Mouse (Mus musculus) heart, postnatal 4 days (tissue): Measurements from ENCODE around the gene Slc23a2. TPM values are rescaled to one million over a fixed set of nuclear protein-coding genes. Genes with fewer than 3 reads are reported as not detected.

Source experiments
- DNase-seq: peaks from one replicate; pipeline ENCODE4 v3.0.0; 2021
- total RNA-seq, 2 experiments: library from RNA; stranded (reverse); gene quantifications; 2 replicates each; pipeline ENCODE4 v1.2.3; 2021

Slc23a2 gene
- total RNA-seq, 2 experiments from 2014 or later = 20.3 to 22.8 TPM

DNA sequence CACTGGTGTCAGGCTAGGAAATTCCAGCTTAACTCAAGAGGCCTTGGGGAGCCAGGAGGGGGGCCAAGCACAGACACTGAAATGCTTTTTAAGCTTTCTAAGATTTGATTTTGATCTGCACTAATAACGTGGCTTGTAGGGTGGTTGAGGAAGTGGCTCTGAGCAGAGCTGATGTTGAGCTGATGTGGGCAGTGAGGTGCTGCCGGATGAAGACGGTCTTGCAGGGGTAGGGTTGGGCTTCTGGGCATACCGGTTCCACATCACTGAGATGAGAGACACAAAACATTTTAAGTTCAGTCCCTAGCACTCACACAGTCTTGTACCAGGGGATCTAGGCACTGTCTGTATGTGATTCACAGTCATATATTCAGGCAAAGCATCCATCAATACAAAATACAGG lies 46.5 kb downstream of the Slc23a2 start:
- no peak for DNase-seq

DNA sequence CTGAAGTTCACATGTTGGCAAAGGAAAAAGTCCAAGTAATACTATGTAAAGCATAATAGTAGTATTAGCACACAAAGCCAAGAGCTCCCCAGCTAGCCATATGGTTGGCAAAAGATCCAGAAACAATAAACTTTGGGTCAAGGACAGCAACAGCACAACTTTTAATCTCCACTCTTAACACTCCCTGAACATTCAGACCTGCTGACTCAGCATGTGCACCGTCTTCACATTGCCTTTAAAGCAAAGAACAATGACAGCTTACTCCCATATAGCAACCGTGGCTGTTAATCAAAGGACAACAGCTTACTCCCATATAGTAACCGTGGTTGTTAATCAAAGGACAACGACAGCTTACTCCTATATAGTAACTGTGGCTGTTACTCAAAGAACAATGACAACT lies 48.3 kb downstream of the Slc23a2 start:
- DNase-seq = no peak

DNA sequence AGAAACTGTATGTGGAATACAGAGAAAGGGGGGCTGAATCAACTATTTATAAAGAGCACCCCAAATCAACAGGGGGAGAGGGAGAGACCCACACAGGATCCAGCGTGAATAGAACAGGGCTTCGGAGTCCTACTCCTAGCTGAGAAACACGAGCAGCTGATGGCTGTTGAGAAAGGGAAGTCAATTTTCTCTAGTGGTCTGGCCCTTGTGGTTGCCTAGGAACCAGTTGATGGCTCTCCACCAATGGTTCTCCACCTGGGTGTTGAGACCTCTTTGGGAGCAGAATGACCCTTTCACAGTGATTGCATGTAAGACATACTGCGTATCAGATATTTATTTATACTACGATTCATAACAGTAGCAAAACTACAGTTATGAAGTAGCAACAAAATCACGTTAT lies 49.1 kb downstream of the Slc23a2 start:
- no peak for DNase-seq

DNA sequence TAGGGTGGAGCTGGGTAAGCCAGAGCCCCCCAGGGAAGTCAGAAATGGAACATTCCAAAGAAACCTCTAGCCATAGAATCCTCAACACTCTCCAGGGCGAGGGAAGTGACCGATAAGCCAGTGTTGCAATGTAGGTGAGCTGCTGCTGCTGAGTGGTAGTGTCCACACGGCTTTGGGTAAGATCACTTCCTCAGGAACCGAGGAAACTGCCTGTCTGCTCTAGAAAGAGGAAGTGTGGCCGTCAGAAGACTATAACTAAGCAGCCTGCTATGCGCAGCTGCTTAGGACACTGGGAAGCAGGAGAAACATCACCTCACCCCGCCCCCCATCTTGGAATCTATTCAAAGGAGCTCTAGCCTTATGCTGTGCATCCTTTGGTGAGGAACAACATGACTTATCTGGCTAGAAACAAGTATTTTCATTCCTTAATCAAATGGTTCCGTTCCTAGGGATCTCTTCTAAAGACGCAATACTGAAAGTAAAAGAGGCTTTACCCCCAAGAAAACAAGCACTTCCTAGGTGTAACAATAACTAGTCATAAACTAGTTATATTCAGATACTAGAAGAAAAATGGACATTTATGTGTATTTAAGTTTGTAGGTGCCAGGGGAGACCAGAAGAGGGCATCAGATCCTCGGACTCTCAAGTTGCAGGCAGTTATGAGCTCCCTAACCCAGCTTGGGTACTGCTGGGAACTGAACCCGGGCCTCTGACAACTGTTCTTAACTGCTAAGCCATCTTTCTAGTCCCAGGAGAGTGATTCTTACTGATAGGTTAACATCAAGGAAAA lies 50.3 kb downstream of the Slc23a2 start:
- DNase-seq = peak; percentile 45

DNA sequence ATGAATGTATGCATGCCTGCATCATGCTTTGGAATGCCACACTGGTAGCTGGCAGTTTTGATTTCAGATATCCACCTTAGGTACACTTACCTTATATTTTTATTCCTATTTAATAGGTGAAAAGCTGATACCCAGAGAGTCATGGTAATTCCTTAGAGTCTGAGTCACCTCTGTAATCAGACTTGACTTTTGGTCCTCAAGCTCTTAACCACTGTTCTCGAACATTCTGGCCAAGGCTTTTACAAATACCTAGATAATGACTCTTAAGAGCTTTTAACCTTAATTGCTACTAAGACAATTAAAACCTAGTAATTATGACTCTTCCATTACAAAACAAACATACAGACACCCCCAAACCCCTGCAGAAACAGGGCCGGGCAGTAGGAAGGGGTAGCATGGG lies 51.2 kb downstream of the Slc23a2 start:
- DNase-seq = no peak

DNA sequence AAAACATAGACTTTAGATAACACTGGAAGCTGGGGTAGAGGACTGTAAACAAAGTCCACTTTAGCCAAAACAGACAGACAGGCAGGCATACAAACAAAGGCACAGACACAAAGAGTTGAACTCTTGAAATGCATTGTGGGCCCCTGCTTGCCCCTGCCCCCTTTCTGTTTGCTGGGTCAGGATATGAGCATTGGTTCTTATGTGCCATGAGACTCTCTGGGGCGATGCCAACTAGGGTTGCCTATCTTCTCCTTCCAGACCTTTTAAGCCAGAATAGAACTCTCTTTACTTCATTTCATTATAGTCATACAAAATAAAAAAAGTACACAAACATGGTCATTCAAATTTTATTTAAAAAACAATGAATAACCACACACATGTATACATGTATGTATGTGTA lies 51.6 kb downstream of the Slc23a2 start:
- DNase-seq = no peak

DNA sequence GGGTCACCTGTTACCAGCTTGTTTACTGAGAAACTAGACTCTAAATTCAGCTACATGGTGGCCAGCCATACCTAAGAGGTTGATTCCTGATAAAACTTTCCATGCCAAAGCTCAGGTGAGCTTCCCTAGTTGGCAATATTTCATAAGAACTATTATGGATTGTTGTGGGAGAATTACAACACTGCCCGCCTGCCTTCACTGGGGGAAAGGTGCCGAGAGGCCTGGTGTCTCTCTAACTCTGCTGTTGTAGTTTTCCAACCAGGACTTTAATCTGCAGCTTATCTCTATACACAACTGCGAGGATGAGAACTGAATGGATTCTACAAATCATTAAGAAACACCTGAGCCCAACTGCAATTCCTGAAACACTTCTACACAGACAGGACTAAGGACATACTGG lies 52.2 kb downstream of the Slc23a2 start:
- DNase-seq = no peak

DNA sequence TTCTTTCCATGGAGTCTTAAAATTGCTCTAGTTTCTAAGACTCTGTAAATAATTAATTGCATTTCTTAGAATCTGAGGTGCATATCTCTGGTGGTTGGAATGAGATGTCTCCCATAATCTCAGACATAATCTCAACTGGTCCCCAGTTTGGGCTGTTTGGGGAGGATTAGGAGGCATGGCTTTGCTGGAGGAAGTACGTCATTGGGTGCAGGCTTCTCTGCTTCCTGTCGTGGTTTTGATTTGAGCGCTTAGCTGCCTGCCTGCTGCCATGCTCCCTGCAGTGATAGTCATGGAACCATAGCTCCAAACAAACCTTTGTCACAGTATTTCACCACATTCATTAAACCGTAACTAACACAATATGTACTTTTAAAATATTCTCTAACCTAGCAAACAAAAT lies 53.2 kb downstream of the Slc23a2 start:
- no peak for DNase-seq

DNA sequence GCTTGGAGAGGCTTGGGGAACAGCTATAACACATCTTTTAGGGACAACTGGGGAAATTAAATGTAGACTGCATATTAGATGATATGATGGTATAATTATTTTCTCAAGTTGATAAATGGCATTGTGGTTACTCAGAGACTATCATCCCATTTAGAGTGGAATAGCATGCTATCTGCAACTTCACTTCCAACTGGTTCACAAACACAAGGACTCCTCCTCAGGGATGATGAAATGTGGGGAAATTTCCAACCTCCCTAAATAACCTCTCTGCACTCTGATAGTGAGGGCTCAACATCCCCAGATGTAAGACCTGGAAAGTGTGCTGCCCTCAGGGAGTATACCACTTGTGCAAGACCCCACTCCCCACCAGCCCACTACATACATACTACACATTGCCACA lies 60.1 kb downstream of the Slc23a2 start:
- no peak for DNase-seq

DNA sequence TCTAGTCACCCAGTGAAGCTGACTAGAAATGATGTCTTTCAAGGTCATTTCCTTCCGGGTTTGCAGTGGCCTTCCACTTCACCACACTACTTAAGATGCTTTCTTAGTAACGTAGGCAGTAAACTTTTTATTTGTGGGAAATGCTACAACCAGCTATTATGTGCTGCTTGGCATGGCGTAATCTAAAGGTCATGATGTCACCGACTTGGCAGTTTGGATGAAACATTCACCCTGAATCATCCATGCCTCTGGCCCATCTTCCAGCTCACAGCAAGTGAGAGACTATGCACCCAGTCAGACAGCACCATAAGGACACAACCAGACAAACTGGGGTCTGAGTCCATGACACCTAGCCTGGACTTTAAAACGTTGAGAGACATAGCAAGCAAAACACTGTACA lies 60.5 kb downstream of the Slc23a2 start:
- no peak for DNase-seq

DNA sequence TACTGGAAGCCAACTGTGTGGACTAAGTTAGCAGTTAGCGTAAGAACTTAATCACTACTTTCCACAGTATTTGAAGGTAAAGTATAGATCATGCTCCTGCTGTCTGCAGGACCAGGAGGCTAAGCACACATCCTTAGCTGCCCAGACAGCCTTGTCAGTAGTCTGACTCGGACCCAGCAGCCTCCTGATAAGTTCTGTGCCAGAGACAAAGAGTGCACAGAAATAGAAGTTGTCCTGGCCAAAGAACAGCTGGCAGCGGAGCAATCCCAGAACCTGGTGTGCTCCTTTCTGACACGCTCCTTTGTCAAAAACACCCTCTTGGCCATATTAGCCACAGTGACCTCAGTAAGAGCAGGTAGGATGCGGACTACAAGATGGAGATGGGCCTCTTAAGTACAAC lies 65.8 kb downstream of the Slc23a2 start:
- DNase-seq = peak; percentile 55

DNA sequence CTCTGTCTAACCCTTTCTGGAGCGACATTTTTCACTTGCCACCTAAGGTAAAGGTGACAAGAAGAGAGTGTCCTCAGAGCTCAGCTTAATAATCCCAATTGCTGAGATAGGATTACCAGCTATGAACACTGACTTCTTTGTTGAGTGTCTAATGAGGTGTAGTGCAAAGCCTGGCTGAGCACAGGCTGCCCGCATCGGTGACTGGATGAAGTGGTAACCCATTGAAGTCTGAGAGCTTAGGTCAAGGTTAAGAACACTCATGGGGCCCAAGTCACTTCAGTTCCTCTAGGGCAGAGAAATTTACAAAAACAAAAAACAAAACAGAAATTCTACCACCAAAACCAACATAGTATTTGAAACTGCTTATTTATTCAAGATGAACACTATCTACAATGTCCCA lies 71.9 kb downstream of the Slc23a2 start:
- DNase-seq = no peak

DNA sequence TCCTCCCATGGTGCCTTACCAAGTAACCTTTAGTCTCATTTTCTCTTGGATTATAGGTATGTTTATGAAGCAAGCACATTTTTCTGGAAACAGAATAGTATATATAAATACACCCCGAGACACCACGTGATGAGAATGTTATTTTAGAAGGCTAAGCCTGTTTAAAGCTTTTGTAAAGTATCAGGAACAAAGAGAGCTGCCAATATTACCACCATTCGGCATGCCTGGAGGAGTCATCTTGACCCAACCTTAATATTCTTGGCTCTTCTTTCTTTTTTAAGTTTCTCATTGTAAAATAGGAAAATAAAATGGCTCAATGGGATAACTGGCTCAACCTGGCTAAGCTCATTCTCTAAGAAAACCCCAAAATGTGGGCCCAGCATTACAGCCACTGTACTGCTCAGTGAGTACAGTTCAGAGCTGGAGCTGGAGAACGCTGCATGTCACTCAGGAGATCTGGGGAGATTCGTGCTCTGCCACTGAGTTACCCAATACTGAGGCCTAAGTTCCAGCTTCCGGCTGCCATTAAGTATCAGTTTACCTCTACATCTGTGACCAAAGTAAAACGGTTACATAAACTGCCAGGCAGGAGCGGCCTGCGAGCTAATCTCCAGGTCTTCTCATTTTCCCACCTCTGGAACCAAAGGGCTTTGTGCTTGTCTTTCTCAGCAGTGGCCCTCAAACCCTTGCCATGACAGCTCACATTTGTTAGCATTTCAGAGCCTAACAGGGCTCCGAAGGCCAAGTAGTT lies 74.7 kb downstream of the Slc23a2 start:
- no peak for DNase-seq

DNA sequence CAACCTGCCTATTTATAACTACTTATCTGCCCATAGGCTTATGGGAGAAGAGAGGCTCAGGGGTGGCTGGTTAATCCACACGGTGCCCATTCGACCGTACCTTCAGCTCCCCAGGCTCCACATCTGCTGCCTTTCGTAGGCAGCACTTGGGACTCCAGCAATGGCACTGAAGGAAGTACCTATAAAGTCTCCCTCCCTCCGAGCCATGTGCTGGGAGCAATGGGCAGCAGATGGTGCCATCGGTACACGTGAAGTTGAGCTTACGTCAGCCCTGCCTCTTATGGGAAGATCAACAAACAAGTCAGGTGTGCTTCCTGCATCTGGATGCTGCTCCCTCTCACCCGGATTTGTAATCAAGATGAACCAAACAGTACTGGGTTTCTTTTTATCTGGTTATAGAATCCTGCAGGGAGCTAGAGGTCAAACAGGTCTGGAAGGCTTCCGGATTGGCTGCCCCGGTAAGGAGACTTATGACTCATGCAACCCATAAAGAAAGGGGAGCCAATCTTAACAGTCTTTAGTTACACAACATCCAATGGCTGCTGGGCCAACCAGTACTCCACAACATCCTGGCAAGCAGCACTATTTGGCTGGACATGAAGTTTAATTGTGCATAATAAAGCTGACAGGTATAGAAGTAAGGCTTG lies 80.6 kb downstream of the Slc23a2 start:
- DNase-seq = peak; percentile 22

DNA sequence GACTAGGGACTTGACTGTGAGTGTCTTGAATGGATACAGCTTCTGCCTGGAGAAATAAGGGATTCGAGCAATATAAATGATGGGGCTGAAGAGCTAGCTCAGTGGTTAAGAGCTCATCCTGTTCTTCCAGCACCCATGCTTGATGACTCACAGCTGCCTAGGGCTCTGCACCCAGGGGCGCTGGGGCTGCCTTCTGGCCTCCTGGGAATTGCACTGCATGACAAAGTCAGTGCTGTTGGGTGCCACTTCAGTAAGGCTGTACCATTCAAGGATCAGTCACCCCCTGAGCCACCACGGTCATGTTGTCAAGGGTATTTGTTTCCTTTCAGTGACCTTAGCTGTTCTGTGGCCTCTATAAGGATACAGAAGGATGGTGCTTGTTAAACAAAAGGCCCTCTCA lies 81.1 kb downstream of the Slc23a2 start:
- DNase-seq = no peak

DNA sequence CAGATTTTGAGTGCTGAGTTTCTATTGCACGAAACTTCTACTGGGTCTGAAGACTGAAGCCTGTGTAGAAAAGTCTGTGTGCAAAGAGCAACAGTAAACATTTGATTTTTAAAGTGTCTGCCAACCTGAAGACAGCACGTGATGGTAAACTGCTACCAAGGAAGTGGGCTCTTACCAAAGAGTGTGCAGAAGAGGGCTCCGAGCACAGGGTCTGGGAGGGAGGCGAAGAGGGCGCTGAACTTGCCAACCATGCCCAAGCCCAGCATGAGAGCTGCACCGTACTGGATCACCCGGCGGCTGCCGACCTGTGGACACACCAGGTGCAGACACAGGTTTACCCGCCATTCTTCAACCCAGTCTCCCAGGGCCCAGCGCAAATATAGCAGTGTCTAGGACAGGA lies 83.0 kb downstream of the Slc23a2 start:
- no peak for DNase-seq

DNA sequence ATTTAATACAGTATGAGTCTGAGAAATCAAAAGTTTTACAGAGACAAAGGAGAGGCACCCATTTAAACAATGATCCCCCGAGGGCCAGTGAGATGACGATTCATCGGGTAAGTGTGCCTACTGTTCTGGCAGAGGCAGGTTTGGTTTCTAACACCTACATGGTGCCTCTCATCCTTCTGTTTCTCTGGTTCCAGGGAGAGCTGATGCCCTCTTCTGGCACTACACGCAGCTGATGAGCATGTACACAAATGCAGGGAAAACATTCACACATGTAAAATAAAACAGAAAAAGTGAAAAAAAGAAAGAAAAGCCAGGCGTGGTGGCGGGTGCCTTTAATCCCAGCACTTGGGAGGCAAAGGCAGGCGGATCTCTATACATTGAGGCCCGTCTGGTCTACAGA lies 85.0 kb downstream of the Slc23a2 start:
- no peak for DNase-seq

DNA sequence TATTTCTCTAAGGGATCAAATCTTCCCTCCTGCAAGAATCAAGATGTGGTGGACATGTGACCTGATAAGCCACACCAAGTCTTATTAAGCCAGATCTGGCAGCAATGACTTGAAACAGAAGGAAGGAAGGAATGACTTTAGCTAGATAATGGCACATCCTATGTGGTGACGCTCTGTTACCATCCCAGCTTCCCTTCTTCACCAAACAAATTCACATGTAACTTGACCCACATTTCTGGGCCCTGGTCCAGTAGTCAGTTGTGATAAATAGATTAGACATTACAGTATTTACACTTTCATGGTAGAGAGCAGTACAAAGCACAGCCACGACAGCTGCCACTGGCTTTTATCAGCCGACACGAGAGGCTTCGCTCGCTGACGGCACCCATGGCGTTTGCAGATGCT lies 89.6 kb downstream of the Slc23a2 start:
- peak; percentile 28 for DNase-seq

DNA sequence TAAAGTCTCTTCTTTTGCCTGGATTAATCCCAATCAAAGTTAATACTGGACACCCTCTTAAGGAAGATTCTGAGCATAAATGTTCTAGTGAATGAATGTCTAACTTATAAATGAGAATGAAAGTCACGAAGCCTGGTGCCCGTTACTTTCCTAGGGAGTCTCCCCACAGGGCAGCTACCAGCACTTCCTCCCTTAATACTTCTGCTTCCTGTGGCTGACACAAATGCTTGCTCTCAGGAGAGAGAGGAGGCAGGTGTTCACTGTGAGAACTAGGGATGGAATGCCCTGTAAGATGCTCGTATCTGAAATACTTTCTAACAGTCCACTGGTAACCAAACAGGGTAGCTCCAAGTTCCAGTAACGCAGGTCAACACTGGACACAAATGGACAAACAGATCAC lies 91.1 kb downstream of the Slc23a2 start:
- no peak for DNase-seq

DNA sequence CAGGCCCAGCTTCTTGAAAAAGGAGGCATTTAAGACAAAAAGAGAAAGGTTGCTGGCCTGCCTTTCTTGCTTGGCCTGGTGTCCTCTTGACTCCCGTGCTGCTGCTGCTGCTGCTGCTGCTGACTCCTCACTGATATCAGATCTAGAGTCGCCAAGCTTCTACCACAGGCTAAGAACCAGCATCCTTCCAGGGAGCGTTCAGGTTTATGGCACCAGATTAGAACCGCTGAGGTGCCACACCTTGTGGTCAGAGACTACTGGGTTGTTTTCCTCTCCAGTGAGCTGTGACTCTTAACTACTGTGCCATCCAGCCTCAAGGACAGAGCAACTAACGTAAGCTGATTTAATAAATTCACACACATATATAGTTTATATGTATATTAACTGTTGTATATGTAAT lies 93.1 kb downstream of the Slc23a2 start:
- DNase-seq = no peak

DNA sequence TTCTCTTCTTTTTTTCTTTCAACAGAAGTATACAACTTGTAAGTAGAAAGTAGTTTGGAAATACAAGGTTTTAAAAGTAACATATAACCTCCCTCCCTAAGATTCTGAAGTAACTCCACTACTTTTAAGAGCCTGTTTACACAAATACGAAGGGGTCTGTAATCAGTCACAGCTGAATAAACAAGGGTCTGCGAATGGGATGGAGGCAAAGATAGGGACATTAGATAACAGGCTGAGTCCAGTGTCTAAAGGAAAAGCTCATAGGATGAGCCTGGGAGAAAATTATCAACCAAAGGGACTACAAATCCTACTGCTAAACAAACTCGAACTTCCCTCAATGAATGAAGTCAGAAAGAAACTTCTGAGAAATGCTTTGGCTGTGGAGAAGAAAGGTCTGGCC lies 95.0 kb downstream of the Slc23a2 start:
- no peak for DNase-seq

DNA sequence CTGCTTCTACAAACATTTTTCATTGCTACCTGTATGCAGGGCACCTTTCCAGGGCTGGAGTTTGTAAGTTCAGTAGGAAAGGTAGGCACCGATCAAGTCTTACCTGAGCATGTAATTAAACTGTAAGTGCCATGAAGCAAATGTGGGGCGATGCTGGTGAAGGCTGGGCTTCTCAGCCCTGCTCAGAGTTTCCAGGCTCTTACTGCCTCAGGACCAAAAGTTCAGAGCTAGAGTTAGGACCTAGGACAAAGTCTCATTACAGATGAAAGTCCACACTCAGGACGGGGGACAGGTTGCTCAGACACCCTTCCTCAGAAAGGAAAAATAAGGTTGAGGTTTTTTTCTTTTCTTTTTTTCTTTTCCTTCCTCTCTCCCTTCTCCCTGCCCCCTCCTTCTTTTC lies 95.4 kb downstream of the Slc23a2 start:
- DNase-seq = no peak

DNA sequence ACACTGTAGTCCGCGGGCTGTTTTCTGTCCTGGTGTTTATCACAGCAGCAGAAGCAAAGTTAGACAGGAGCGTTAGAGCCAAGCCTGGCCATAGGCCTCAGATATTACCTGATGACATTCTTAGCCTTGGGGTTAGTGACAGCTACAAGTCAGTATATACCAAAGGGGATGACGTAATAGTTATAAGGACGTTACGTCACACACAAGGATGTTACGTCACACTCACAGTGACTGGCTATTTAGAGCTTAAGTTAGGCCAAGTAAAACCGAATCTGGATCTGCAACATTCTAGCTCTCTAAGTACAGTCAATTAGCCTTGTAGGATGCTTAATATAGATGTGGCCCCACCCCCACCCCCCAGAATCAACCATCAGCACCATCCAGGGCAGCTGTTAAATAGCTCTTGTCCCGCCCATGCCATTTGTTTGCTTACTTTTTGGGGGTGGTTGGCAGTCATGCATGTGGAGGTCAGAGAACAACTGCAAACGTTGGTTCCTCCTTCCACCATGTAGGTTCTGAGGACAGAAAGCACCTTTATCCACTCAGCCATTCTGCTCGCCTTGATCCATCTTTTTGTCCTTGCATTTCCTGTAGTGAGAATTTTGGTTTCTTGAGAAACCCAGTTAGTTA lies 96.7 kb downstream of the Slc23a2 start:
- DNase-seq = no peak
